Mouse (Mus musculus): ENCODE data around the gene Ap3s2.

- TF ChIP-seq CTCF (IDR thresholded peaks at IDR 0.05; ENCODE audit: borderline replicate concordance, insufficient read depth, low read length) (no peak), POLR2A (IDR thresholded peaks at IDR 0.05; ENCODE audit: low read depth, low read length) (peak; percentile 65)
Observed at GRCm38 (mm10) chr7:79934862-79935510, 14.5 kb upstream of the Ap3s2 start, which contains the start of gene Arpin.

Measured in embryonic fibroblast, embryonic 13.5 days (primary cell).